Mouse (Mus musculus): Measurements from ENCODE around the gene Arhgap10. TPM values are rescaled to one million over a fixed set of nuclear protein-coding genes. Genes with fewer than 3 reads are reported as not detected.

Arhgap10 gene
- total RNA-seq, 2 experiments from 2014 or later: 74.6 to 74.9 TPM

GRCm38 (mm10) chr8:77410394-77410793, 107.4 kb downstream of the Arhgap10 start:
- DNase-seq (ENCODE audit: low spot score in 2 of 2): no peak

DNA sequence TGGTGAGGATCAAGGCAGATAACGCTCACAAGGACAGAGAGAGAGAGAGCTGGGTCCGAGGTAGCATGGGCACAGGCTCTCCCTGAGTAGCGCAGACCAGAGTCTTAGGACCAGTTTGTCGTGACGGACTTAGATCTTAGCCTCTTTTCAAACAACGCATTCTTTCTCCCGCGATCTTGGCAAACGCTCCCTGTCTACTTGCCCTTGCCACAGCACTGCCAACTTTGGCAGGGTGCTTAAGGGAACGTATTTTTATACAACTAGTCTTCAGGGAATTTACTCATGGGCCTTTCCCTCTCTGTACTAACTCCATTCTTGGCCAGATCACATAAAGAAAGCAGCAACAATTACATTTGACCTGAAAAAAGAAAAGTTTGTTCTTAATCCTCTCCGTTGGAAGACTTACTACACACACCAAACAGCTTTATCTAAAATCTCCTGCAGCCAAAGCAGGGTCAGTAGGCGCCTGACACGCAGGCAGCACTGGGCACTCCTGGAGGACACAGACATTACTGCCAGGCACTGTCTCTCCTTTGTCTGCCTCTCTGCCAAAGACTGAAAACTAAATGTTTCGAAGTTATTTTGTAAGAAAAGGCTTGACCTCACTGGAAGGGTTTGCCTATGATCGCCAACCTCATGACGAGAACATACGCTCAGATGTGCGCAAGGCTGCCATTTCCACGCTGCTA, 109.1 kb downstream of the Arhgap10 start:
- DNase-seq (ENCODE audit: low spot score in 2 of 2): no peak

DNA sequence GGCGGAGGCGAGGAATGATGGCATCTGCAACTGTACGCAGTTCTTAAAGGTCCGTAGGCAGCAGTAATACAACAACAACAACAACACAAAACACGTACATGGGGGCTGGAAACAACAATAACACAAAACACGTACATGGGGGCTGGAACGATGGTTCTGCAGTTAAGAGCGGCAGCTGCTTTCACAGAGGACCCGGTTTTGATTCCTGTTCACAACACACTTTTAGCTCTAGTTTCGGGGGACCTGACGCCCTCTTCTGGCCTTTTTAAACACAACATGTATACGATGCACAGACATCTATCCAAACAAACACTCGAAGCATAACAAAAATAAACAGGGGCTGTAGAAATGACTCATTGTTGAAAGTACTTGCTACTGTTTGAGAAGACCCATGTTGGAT, 110.9 kb downstream of the Arhgap10 start:
- DNase-seq (ENCODE audit: low spot score in 2 of 2): no peak

GRCm38 (mm10) chr8:77406444-77406843, 111.3 kb downstream of the Arhgap10 start:
- DNase-seq (ENCODE audit: low spot score in 2 of 2): no peak

- no peak for DNase-seq (ENCODE audit: low spot score in 2 of 2)
Measured at GRCm38 (mm10) chr8:77404017-77404416, 113.7 kb downstream of the Arhgap10 start.

- no peak for DNase-seq (ENCODE audit: low spot score in 2 of 2)
Measured at GRCm38 (mm10) chr8:77401934-77402333, 115.8 kb downstream of the Arhgap10 start.

- no peak for DNase-seq (ENCODE audit: low spot score in 2 of 2)
Measured at GRCm38 (mm10) chr8:77401140-77401539, 116.6 kb downstream of the Arhgap10 start.

DNA sequence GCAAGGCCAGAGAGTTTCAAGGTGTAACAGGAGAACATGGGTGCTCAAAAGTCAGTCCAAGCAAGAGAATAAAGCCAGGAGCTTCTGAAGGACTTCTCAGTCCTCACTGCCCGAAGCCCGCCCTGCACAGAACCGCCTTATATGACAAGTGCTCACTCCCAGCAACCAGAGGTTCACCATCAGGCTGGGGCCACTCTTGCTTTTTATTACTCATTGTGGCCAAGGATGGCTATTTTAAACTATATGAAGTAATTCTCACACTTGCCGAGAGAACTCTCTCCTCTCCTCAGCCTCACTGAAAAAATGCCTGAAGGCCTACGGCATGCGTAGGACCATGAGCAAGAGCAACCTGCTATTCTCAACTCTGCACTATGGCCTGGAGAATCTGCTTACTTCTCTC, 133.7 kb downstream of the Arhgap10 start:
- no peak for DNase-seq (ENCODE audit: low spot score in 2 of 2)

DNA sequence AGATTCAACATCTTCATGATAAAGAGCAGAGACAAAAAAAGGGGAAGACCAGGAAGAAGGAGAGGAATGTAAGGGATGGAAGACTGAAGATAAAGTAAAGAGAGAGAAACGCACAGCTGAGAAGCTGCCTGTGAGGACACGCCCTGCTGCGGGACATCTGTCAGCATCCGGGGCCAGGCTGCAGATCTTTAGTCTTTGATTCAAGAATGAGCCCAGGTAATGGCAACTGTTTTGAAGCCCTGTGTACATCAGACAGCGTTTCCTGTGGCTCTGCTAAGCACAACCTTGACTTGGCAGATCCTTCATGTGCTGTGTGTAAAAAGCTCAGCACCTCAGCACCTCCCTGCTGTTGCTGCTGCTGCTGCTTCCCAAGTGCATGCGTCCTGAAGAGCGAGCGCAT, 134.1 kb downstream of the Arhgap10 start:
- no peak for DNase-seq (ENCODE audit: low spot score in 2 of 2)

GRCm38 (mm10) chr8:77380844-77381243, 136.9 kb downstream of the Arhgap10 start:
- no peak for DNase-seq (ENCODE audit: low spot score in 2 of 2)

GRCm38 (mm10) chr8:77379300-77379699, 138.5 kb downstream of the Arhgap10 start:
- no peak for DNase-seq (ENCODE audit: low spot score in 2 of 2)

DNA sequence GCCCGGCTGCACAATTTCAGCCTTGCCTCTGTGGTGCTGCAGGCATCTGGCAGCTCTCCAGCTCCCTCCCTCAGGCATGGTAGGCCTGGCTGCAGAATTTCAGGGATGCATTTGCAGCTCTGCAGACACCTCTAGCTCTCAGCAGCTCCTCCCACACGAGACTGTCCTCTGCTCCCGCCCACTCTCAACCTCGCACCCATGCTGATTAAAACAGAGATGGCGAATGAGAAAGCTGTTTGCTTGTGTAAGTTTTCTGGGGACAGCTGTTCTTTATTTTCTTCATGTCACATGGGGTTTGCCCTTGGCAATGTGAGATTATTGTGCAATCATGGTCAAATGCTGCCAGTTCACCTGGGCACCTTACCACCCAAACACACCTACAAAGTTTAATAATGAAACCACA, 141.3 kb downstream of the Arhgap10 start:
- DNase-seq (ENCODE audit: low spot score in 2 of 2): no peak

DNA sequence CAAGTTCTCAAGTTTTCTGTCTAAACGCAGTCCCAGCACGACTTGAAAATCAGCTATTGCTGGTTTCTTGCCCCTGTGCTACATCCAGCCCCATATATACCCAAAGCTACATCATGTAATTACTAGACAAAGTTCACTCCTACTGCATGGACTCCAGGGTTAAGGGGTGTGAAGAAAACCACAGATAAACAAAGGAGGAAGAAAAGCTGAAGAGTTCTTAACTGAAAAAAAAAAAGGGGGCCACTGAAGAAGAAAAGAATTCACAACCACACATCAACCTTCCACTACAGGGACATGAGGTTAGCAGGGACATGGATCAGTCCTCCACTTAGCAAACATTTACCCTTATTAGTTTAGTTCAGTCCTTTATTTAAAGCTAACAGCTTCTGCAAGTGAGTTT, 141.8 kb downstream of the Arhgap10 start:
- no peak for DNase-seq (ENCODE audit: low spot score in 2 of 2)

DNA sequence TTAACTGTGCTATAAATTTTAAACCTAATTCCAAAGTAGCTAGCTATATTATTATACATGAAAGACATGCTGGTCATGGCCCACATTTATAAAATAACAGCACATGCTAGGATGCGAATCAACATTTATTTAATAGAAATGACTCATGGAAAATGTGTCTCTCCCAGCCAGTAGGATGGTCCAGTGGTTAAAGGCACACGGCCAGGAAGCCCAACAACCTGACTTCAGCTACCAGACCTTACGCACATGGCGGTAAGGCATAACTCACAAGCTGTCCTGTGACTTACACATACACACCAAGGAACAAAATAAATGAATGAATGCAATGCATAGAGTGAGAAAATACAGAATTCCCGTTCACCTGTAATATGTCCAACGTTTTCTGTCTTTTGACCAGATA, 146.7 kb downstream of the Arhgap10 start:
- DNase-seq (ENCODE audit: low spot score in 2 of 2): no peak

DNA sequence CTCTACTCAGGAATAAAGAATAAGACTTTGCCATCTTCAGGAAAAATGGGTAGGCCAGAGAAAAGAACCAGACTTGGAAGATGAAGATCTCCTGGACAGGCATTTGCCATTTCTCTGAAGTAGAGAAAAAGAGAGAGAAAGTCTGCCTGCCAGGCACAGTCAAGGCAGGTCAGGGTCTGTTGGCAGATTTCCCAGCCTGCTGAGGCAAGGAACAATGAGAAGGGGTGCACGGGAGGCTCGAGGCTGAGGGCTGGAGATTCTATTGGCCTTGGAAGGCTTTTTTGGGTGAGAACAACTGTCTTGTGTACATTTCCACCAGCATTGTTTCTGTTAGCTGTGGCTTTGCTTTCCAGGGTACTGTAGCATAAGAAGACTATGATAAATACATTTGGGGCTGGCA, 147.4 kb downstream of the Arhgap10 start:
- DNase-seq (ENCODE audit: low spot score in 2 of 2): no peak

DNA sequence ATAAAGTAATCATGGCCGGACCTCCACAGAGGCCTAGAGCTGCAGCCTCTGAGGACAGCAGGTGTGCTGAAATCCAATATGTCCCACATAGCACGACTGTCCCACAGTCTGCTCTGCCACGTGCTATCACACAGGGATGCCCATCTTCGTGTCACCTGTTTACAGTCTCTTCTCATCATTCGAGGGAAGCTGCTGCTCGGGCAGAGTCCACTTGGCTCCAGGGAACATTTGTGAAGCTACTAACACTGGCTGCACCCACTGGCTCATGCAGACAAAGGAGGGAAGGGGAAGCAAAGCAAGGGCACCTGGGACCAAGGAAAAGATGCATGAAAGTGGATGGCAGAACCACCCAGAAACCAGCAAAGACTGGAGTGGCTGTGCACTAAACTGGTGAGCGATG, 148.1 kb downstream of the Arhgap10 start:
- no peak for DNase-seq (ENCODE audit: low spot score in 2 of 2)

DNA sequence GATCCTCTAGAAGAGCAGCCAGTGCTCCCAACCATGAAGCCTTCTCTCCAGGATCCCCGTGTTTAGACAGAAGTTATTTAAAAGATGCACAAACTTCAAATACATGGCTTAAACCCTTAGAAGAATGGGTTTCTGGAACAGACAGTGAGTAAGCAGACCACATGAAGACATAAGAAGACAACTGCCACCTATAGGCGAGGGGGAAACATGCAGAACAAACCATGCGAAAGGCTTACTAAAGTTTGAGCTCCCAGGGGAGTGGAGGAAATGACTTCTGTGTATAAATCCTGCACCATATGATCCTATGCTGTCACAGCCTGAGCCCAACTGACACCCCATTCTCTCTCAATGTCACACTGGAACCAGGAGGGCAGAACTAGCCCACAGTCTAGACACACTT, 150.7 kb downstream of the Arhgap10 start:
- DNase-seq (ENCODE audit: low spot score in 2 of 2): no peak

GRCm38 (mm10) chr8:77366446-77366845, 151.3 kb downstream of the Arhgap10 start:
- no peak for DNase-seq (ENCODE audit: low spot score in 2 of 2)

DNA sequence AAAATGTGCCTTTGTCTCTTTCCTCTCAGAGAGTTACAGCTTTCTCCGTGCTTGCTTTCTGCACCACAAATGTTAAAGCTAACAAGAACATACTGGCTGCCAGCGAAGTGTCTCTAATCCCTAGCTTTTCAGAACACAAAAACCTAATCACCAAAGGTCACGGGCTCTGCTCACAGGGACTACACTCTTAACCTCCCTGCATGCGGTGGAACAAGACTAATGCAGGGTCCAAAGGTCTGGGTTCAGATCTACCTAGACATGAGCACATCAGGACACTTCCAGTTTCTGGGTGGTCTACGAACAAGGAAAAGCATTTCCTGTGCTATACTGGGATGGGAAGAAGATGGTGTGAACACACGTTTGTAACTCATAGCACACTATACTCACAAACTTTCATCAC, 151.8 kb downstream of the Arhgap10 start:
- no peak for DNase-seq (ENCODE audit: low spot score in 2 of 2)

DNA sequence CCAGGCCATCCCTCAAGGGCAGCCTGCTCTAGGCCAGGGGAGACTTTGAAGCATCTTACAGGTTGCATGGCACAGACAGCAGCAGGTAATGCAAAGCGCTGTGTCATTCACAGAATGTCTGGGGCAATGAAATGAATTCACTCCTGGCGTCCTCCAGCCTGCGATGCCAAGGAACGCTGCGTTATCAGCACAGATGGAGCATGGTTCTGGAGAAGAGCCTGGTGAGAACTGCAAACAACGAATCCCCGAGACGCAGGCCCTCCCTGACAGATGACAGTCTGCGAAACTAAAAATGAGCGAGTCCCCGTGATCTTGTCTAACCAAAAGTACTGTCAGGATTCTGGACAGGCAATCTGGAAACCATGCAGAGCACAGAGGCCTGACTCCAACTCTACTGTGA, 153.3 kb downstream of the Arhgap10 start:
- DNase-seq (ENCODE audit: low spot score in 2 of 2): no peak

DNA sequence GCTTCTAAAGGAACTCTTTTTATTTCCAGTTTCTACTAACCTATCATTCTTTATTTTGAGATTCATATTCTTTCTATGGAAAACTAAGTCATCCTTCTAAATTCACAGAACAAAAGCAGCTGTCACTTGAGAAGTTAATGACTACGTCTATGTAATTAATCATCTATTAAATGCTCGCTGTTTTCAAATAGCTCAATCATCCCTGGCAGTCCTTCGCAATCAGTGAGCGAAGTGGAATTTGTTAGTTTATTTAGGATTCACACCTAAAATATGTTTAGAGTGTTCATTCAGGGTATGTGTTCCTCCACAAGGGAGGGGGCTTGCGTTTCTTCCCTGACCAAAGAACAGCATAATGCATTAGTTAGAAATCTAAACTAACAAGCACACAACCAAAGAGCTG, 156.9 kb downstream of the Arhgap10 start:
- DNase-seq (ENCODE audit: low spot score in 2 of 2): no peak

GRCm38 (mm10) chr8:77360423-77360822, 157.3 kb downstream of the Arhgap10 start:
- DNase-seq (ENCODE audit: low spot score in 2 of 2): no peak

- DNase-seq (ENCODE audit: low spot score in 2 of 2): no peak
Measured at GRCm38 (mm10) chr8:77357126-77357525, 160.6 kb downstream of the Arhgap10 start.

GRCm38 (mm10) chr8:77355344-77355743, 162.4 kb downstream of the Arhgap10 start:
- no peak for DNase-seq (ENCODE audit: low spot score in 2 of 2)
